Mouse (Mus musculus) ES-E14 (cell line): ENCODE data around the gene Shcbp1l. TPM values are rescaled to one million over a fixed set of nuclear protein-coding genes. Genes with fewer than 3 reads are reported as not detected.

ENCODE experiments used
- DNase-seq: peaks from one replicate; pipeline ENCODE4 v3.0.0-alpha.2; 2013; ENCODE audit warnings: low read depth, low spot score
- H3K27ac ChIP-seq: 2 replicates; pipeline ENCODE4 v1.5.1; 2012; ENCODE audit warnings: low read depth, mild to moderate bottlenecking, low read length, moderate library complexity, mixed read lengths; ENCODE audit not compliant: poor library complexity, insufficient read depth, severe bottlenecking
- H3K36me3 ChIP-seq: 2 replicates; pipeline ENCODE4 v1.6.1; 2012; ENCODE audit warnings: mild to moderate bottlenecking, low read length, moderate library complexity, mixed read lengths; ENCODE audit not compliant: control insufficient read depth, poor library complexity, insufficient read depth, severe bottlenecking
- H3K4me1 ChIP-seq, 2 experiments: fragments of 150-350 bp in 1 of 2; sonication (generic) in 1 of 2; 2 replicates each; pipeline ENCODE4 v1.6.1; 2012; ENCODE audit warnings: low read length in 2 of 2, mild to moderate bottlenecking in 1 of 2, mixed read lengths in 1 of 2; ENCODE audit not compliant: control insufficient read depth in 2 of 2, insufficient read depth in 2 of 2, poor library complexity in 1 of 2
- H3K4me3 ChIP-seq, 2 experiments: fragments of 150-350 bp in 1 of 2; sonication (generic) in 1 of 2; 2 replicates each; pipeline ENCODE4 v1.5.1; 2012; ENCODE audit warnings: low read length in 2 of 2, low read depth in 1 of 2, mild to moderate bottlenecking in 1 of 2, mixed read lengths in 1 of 2; ENCODE audit not compliant: insufficient read depth in 1 of 2, poor library complexity in 1 of 2, severe bottlenecking in 1 of 2
- H3K9ac ChIP-seq: 2 replicates; pipeline ENCODE4 v1.6.1; 2012; ENCODE audit warnings: low read depth, mild to moderate bottlenecking, low read length, mixed read lengths; ENCODE audit not compliant: poor library complexity, insufficient read depth, severe bottlenecking
- H3K9me3 ChIP-seq: fragments of 150-350 bp; sonication (generic); 2 replicates; pipeline ENCODE4 v1.6.1; 2012; ENCODE audit warnings: low read depth, mild to moderate bottlenecking, low read length; ENCODE audit not compliant: control insufficient read depth, insufficient read depth
- CHD2 ChIP-seq: IDR thresholded peaks from 2 replicates; pipeline ENCODE4 v1.6.1; 2014; ENCODE audit warnings: mild to moderate bottlenecking, low read depth, low read length, inconsistent platforms
- HCFC1 ChIP-seq: IDR thresholded peaks from 2 replicates; pipeline ENCODE4 v1.6.1; 2012; ENCODE audit warnings: low read length, inconsistent platforms, borderline replicate concordance; ENCODE audit not compliant: insufficient read depth
- MAFK ChIP-seq: IDR thresholded peaks from 2 replicates; pipeline ENCODE4 v1.6.1; 2014; ENCODE audit warnings: mild to moderate bottlenecking, low read depth, low read length, inconsistent platforms; ENCODE audit not compliant: insufficient read depth
- ZC3H11A ChIP-seq: IDR thresholded peaks from 2 replicates; pipeline ENCODE4 v1.6.1; 2012; ENCODE audit warnings: low read depth, mild to moderate bottlenecking, inconsistent platforms, low read length, borderline replicate concordance
- ZNF384 ChIP-seq: IDR thresholded peaks from 2 replicates; pipeline ENCODE4 v1.6.1; 2012; ENCODE audit warnings: low read depth, low read length, inconsistent platforms
- in situ Hi-C, 2 experiments: fragments of 600-800 bp; cut with MboI; formaldehyde crosslinking; loops; one replicate each; pipeline ENCODE4 v1.15.1; 2025; ENCODE audit warnings: low sequenced_read_pairs in 2 of 2, inconsistent platforms in 1 of 2; ENCODE audit not compliant: unreplicated experiment in 2 of 2
- total RNA-seq: library from RNA; depleted of rRNA; stranded (reverse); fragments of 300-350 nt; gene quantifications from 2 replicates; pipeline ENCODE4 v1.2.3, GENCODE M21; 2012

Gene Shcbp1l
- total RNA-seq, 1 experiment = 2.3 TPM

DNA sequence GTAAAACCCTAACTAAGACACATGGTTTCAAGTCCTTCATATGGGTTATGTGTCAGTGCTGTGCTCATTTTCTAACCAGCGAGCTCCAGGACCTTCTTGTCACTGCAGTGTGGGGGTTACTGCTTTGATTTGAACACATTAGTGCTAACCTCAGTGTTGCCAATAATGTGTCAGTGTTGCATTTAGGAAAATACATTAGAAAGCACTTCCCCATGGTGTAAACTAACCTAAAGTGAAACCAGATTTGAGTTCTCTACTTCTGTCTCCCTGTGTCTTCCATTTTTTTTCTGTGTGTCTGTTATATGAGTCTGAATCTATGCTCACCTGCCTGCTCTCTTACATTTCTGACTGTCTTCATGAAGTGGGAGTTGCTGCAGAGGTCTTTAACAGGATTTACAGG lies 18.1 kb downstream of the Shcbp1l start:
- Histone ChIP-seq H3K36me3 (no peaks in the 10 kb centered on the region), H3K9ac (no peak overlapping the region), H3K27ac (no peak overlapping the region), H3K4me1 (no peaks in the 10 kb centered on the region), H3K4me3 (no peak overlapping the region), H3K9me3 (no peaks in the 10 kb centered on the region)
- no peak for DNase-seq
- in situ Hi-C loops = no loop called here
- TF ChIP-seq ZNF384 = no peak
- TF ChIP-seq CHD2 = no peak
- no peak for TF ChIP-seq ZC3H11A
- no peak for TF ChIP-seq MAFK
- TF ChIP-seq HCFC1 = no peak

DNA sequence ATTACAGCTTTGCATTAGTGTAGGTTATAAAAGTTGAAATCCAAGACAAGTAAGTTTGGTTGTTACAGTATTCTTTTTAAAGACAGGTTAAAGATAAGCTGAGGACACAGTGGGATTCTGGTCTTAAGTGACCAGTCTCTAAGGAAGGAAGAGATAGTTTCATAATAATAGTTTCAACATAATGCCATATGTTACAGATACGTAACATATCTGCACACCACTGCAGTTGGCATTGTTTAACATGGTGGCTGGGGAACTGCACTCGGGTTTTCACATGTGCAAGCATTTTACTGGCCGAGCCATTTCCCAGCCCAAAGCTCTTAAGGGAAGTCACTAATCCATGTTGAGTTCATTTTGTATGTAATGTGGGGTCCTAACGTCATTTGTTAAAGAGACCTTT lies 18.7 kb downstream of the Shcbp1l start:
- in situ Hi-C loops = no loop called here
- Histone ChIP-seq H3K9me3 (no peaks in the 10 kb centered on the region), H3K27ac (no peak overlapping the region), H3K4me1 (no peaks in the 10 kb centered on the region), H3K9ac (no peak overlapping the region), H3K36me3 (no peaks in the 10 kb centered on the region), H3K4me3 (no peak overlapping the region)
- DNase-seq = no peak
- TF ChIP-seq ZNF384 (no peak), HCFC1 (no peak), CHD2 (no peak), MAFK (no peak), ZC3H11A (no peak)

DNA sequence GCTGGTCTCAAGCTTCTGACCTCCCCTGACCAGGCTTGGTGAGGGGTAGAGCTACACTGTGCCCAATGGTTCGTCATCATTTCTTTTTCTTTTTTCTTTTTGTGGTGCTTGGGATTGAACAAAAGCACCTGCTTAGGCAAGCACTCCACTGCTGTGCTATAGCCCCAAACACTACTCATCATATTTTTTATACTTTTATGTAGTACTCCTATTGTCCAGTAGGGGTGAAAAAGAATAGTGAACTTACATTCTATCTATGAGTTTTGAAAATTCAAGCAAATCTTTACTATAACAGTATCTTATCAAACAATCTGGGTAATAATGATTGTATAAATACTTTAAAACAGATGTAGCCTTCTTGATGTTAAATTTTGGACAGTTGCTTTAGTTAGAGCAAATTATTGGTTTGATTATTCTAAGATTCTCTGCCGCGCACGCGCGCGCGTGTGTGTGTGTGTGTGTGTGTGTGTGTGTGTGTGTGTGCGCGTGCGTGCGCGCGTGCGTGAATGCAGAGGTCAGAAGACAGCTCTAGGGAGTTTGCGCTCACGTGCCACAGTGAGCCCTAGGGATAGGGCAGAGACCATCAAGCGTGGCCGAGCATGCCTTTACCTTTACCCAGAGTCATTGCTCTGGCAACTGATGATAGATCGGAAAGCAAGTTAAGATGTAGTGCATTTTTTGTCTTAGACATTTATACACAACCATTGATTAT lies 21.3 kb downstream of the Shcbp1l start:
- H3K4me1 ChIP-seq = no peaks in the 10 kb centered on the region
- H3K36me3 ChIP-seq = no peaks in the 10 kb centered on the region
- no peak overlapping the region for H3K27ac ChIP-seq
- H3K9me3 ChIP-seq = no peaks in the 10 kb centered on the region
- no peak for TF ChIP-seq MAFK
- TF ChIP-seq HCFC1 = no peak
- no peak for TF ChIP-seq ZNF384
- TF ChIP-seq CHD2 = no peak
- TF ChIP-seq ZC3H11A = no peak
- in situ Hi-C loops = no loop called here
- DNase-seq = no peak
- H3K9ac ChIP-seq = no peak overlapping the region
- no peak overlapping the region for H3K4me3 ChIP-seq

DNA sequence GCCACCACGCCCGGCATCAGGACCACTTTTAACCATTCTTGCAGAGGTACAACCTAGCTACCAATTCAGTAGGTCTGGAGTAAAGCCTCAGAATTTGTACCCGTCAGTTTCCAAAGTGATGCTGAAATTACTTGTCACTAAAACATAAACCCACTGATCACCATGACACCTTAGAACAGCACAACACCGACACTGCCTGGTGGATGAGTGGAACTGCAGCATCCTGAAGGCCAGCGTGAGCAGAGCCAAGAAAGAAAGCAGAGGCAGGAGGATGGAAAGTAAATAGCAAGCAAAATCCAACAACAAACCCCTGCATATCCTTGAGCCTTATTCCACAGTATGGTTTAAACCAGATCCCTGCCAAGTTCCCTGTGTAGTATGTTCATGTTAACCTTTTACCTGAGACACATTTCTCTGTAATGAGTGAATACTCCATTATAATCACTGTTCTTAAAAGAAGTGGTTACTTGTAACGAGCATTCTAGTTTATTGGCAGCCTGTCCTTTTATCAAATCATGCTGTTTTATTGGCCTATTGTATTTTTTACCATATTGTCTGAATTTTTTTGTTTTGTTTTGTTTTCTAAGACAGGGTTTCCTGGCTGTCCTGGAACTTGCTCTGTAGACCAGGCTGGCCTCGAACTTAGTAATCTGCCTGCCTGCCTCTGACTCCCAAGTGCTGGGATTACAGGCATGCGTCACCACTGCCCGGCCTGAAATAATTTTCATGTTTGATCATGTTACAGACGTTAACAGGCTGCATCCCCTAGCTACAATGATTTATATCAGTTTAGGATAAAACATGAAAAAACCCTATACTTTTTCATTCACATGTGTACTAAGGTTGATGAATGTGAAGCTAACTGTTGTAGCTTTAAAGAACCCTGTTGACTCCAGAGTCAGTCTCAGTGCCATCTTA lies 26.5 kb downstream of the Shcbp1l start:
- H3K36me3 ChIP-seq = peaks cover 7% of the 10 kb centered on the region

More for the DNA sequence above, 26.5 kb downstream of the Shcbp1l start:
- peak; percentile 43 for DNase-seq
- in situ Hi-C loops = loop anchor here in 1 of 2 experiments (10.0 kb wide), 1 partner anchor 597 kb away; no protein-coding TSS in a partner anchor
- Histone ChIP-seq H3K9me3 (no peaks in the 10 kb centered on the region), H3K4me3 (no peak overlapping the region), H3K27ac (no peak overlapping the region), H3K9ac (no peak overlapping the region), H3K4me1 (peaks cover 0 to 4% of the 10 kb centered on the region in 2 experiments; a peak in 1 of 4 replicates)
- TF ChIP-seq HCFC1 (no peak), MAFK (no peak), ZNF384 (no peak), ZC3H11A (no peak)
